Mouse (Mus musculus): ENCODE data around the gene Prrt1. TPM values are rescaled to one million over a fixed set of nuclear protein-coding genes. Genes with fewer than 3 reads are reported as not detected.

Prrt1 gene
- total and polyA plus RNA-seq, 3 experiments, result not detected

DNA sequence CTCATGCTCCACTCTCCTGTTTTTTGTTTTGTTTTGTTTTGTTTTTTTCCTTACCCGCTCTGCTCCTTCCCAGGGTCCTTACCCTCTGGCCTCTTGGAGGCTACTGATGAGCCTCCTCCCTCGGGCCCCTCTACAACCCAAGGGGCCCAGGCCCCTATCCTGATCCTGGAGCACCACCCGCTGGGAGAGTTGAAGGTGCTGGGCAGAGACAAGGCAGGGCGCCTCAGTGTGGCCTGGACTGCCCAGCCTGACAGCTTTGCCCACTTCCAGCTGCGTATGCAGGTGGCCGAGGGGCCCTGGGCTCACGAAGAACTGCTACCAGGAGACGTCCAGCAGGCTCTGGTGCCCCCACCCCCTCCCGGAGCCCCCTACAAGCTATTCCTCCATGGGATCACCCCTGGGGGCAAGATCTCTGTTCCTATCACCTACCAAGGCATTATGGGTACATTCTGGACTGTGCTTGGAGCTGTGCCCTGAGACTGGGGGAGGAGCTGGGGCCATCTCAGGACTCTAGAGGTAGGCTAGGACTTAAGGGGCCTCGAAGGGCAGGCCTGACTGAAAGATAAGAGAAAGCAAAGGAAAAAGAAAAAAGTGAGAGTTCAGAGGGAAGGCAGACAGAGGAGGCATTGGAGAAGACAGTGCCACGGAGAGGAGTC is 52.7 kb downstream of the Prrt1 start:
- no peak overlapping the region for H3K27ac ChIP-seq (ENCODE audit: insufficient read depth, low read depth)

More for the DNA sequence above, 52.7 kb downstream of the Prrt1 start:
- H3K9ac ChIP-seq (ENCODE audit: insufficient read depth, low read depth), result no peak overlapping the region
- no peak for DNase-seq (ENCODE audit: extremely low read depth)
- peak in 1 of 2 experiments; percentile 45; a peak in 2 of 4 replicates for TF ChIP-seq CTCF (conservative IDR thresholded peaks at IDR 0.05 in 1 of 2, IDR thresholded peaks at IDR 0.05 in 1 of 2; ENCODE audit: low read depth in 2 of 2, low read length in 2 of 2)
- no peak for TF ChIP-seq NELFE (IDR thresholded peaks at IDR 0.05; ENCODE audit: low read depth, low read length)
- TF ChIP-seq CHD2 (IDR thresholded peaks at IDR 0.05; ENCODE audit: low read length), result no peak
- H3K36me3 ChIP-seq (replicated peaks in 1 of 2; ENCODE audit: control insufficient read depth in 1 of 2, insufficient read depth in 1 of 2, low read length in 1 of 2), result no peaks in the 10 kb centered on the region
- peaks cover 10 to 19% of the 10 kb centered on the region in 2 experiments; a peak in 3 of 4 replicates for H3K4me1 ChIP-seq (ENCODE audit: control insufficient read depth in 1 of 2, insufficient read depth in 2 of 2)
- H3K9me3 ChIP-seq (replicated peaks; ENCODE audit: low read length), result no peaks in the 10 kb centered on the region
- H3K4me3 ChIP-seq (replicated peaks in 1 of 3; ENCODE audit: low read depth in 2 of 3, low read length in 2 of 3, poor library complexity in 1 of 3), result no peak overlapping the region
- in situ Hi-C loops (cut with MboI; ENCODE audit: low pct_ligation_motif_present, low pct_unique_long_range_greater_than_20kb, low sequenced_read_pairs) (no loop called here), dilution Hi-C loops (cut with MboI; ENCODE audit: extremely low pct_ligation_motif_present, extremely low pct_unique_long_range_greater_than_20kb, low sequenced_read_pairs) (no loop called here)
- no peak overlapping the region for H3K4me2 ChIP-seq (ENCODE audit: insufficient read depth, low read depth, poor library complexity, severe bottlenecking)
- H3K79me2 ChIP-seq (replicated peaks; ENCODE audit: control insufficient read depth, extremely low read depth, insufficient read depth, poor library complexity, severe bottlenecking), result no peaks in the 10 kb centered on the region
- peaks cover 91% of the 10 kb centered on the region for H3K27me3 ChIP-seq (replicated peaks)

Other genes with a start within 250 kb of the Prrt1 start
Only the 20 nearest of the 22 such genes appear.
- gene BC051142, start 230.7 kb upstream of the Prrt1 start, total RNA-seq (2012; rRNA removed), result not detected in 2 replicates
- gene BC051142, start 230.7 kb upstream of the Prrt1 start, total RNA-seq (2014; rRNA removed), result 0.28 TPM in 1 of 2 replicates, not detected in the other
- gene BC051142, start 230.7 kb upstream of the Prrt1 start, polyA plus RNA-seq (2012; ENCODE audit: insufficient read length, low read depth), result 0.83 and 1.0 TPM in 2 replicates
- not detected in 2 replicates for gene Btnl4, start 152.2 kb upstream of the Prrt1 start, total RNA-seq (2012; rRNA removed)
- gene Btnl4, start 152.2 kb upstream of the Prrt1 start, total RNA-seq (2014; rRNA removed), result not detected in 2 replicates
- not detected in 2 replicates for gene Btnl4, start 152.2 kb upstream of the Prrt1 start, polyA plus RNA-seq (2012; ENCODE audit: insufficient read length, low read depth)
- not detected in 2 replicates for gene Btnl6, start 112.2 kb upstream of the Prrt1 start, total RNA-seq (2012; rRNA removed)
- gene Btnl6, start 112.2 kb upstream of the Prrt1 start, total RNA-seq (2014; rRNA removed), result not detected in 2 replicates
- not detected in 2 replicates for gene Btnl6, start 112.2 kb upstream of the Prrt1 start, polyA plus RNA-seq (2012; ENCODE audit: insufficient read length, low read depth)
- 0.25 and 0.29 TPM in 2 replicates for gene Notch4, start 65.3 kb upstream of the Prrt1 start, total RNA-seq (2012; rRNA removed)
- gene Notch4, start 65.3 kb upstream of the Prrt1 start, total RNA-seq (2014; rRNA removed), result not detected in 2 replicates
- 0.55 TPM in 1 of 2 replicates, not detected in the other for gene Notch4, start 65.3 kb upstream of the Prrt1 start, polyA plus RNA-seq (2012; ENCODE audit: insufficient read length, low read depth)
- 14.9 and 18.2 TPM in 2 replicates for gene Gpsm3, start 39.7 kb upstream of the Prrt1 start, total RNA-seq (2012; rRNA removed)
- gene Gpsm3, start 39.7 kb upstream of the Prrt1 start, total RNA-seq (2014; rRNA removed), result 8.5 and 13.0 TPM in 2 replicates
- 38.7 and 52.6 TPM in 2 replicates for gene Gpsm3, start 39.7 kb upstream of the Prrt1 start, polyA plus RNA-seq (2012; ENCODE audit: insufficient read length, low read depth)
- 34.8 and 41.0 TPM in 2 replicates for gene Pbx2, start 38.3 kb upstream of the Prrt1 start, total RNA-seq (2012; rRNA removed)
- 30.0 and 31.9 TPM in 2 replicates for gene Pbx2, start 38.3 kb upstream of the Prrt1 start, total RNA-seq (2014; rRNA removed)
- 41.7 and 50.5 TPM in 2 replicates for gene Pbx2, start 38.3 kb upstream of the Prrt1 start, polyA plus RNA-seq (2012; ENCODE audit: insufficient read length, low read depth)
- 0.76 and 0.81 TPM in 2 replicates for gene Ager, start 31.7 kb upstream of the Prrt1 start, total RNA-seq (2012; rRNA removed)
- gene Ager, start 31.7 kb upstream of the Prrt1 start, total RNA-seq (2014; rRNA removed), result 0.55 and 0.92 TPM in 2 replicates
- gene Ager, start 31.7 kb upstream of the Prrt1 start, polyA plus RNA-seq (2012; ENCODE audit: insufficient read length, low read depth), result 3.5 and 4.1 TPM in 2 replicates
- gene Rnf5, start 25.8 kb upstream of the Prrt1 start, total RNA-seq (2012; rRNA removed), result 16.5 and 20.6 TPM in 2 replicates
- 6.5 and 8.4 TPM in 2 replicates for gene Rnf5, start 25.8 kb upstream of the Prrt1 start, total RNA-seq (2014; rRNA removed)
- 35.1 and 48.9 TPM in 2 replicates for gene Rnf5, start 25.8 kb upstream of the Prrt1 start, polyA plus RNA-seq (2012; ENCODE audit: insufficient read length, low read depth)
- 39.3 and 47.4 TPM in 2 replicates for gene Agpat1, start 25.3 kb upstream of the Prrt1 start, total RNA-seq (2012; rRNA removed)
- 9.9 and 11.2 TPM in 2 replicates for gene Agpat1, start 25.3 kb upstream of the Prrt1 start, total RNA-seq (2014; rRNA removed)
- gene Agpat1, start 25.3 kb upstream of the Prrt1 start, polyA plus RNA-seq (2012; ENCODE audit: insufficient read length, low read depth), result 37.7 and 44.4 TPM in 2 replicates
- gene Egfl8, start 13.6 kb upstream of the Prrt1 start, total RNA-seq (2012; rRNA removed), result 0.13 TPM in 1 of 2 replicates, not detected in the other
- not detected in 2 replicates for gene Egfl8, start 13.6 kb upstream of the Prrt1 start, total RNA-seq (2014; rRNA removed)
- not detected in 2 replicates for gene Egfl8, start 13.6 kb upstream of the Prrt1 start, polyA plus RNA-seq (2012; ENCODE audit: insufficient read length, low read depth)
- gene Ppt2, start 1.0 kb upstream of the Prrt1 start, total RNA-seq (2012; rRNA removed), result 0.76 and 1.9 TPM in 2 replicates
- gene Ppt2, start 1.0 kb upstream of the Prrt1 start, total RNA-seq (2014; rRNA removed), result 0.24 TPM in 1 of 2 replicates, not detected in the other
- 0.60 and 0.84 TPM in 2 replicates for gene Ppt2, start 1.0 kb upstream of the Prrt1 start, polyA plus RNA-seq (2012; ENCODE audit: insufficient read length, low read depth)
- 5.5 and 6.8 TPM in 2 replicates for gene Fkbpl, start 15.2 kb downstream of the Prrt1 start, total RNA-seq (2012; rRNA removed)
- gene Fkbpl, start 15.2 kb downstream of the Prrt1 start, total RNA-seq (2014; rRNA removed), result 6.8 and 8.2 TPM in 2 replicates
- gene Fkbpl, start 15.2 kb downstream of the Prrt1 start, polyA plus RNA-seq (2012; ENCODE audit: insufficient read length, low read depth), result 5.6 and 6.2 TPM in 2 replicates
- gene Atf6b, start 17.6 kb downstream of the Prrt1 start, total RNA-seq (2012; rRNA removed), result 34.3 and 34.5 TPM in 2 replicates
- gene Atf6b, start 17.6 kb downstream of the Prrt1 start, total RNA-seq (2014; rRNA removed), result 18.9 and 20.2 TPM in 2 replicates
- gene Atf6b, start 17.6 kb downstream of the Prrt1 start, polyA plus RNA-seq (2012; ENCODE audit: insufficient read length, low read depth), result 54.3 and 59.6 TPM in 2 replicates
- not detected in 2 replicates for gene Tnxb, start 41.0 kb downstream of the Prrt1 start, total RNA-seq (2012; rRNA removed)
- not detected in 2 replicates for gene Tnxb, start 41.0 kb downstream of the Prrt1 start, total RNA-seq (2014; rRNA removed)
- not detected in 2 replicates for gene Tnxb, start 41.0 kb downstream of the Prrt1 start, polyA plus RNA-seq (2012; ENCODE audit: insufficient read length, low read depth)
- gene C4b, start 114.3 kb downstream of the Prrt1 start, total RNA-seq (2012; rRNA removed), result 0.13 TPM in 1 of 2 replicates, not detected in the other
- not detected in 2 replicates for gene C4b, start 114.3 kb downstream of the Prrt1 start, total RNA-seq (2014; rRNA removed)
- gene C4b, start 114.3 kb downstream of the Prrt1 start, polyA plus RNA-seq (2012; ENCODE audit: insufficient read length, low read depth), result not detected in 2 replicates
- gene Cyp21a1, start 175.0 kb downstream of the Prrt1 start, total RNA-seq (2012; rRNA removed), result not detected in 2 replicates
- not detected in 2 replicates for gene Cyp21a1, start 175.0 kb downstream of the Prrt1 start, total RNA-seq (2014; rRNA removed)
- not detected in 2 replicates for gene Cyp21a1, start 175.0 kb downstream of the Prrt1 start, polyA plus RNA-seq (2012; ENCODE audit: insufficient read length, low read depth)
- gene Stk19, start 207.4 kb downstream of the Prrt1 start, total RNA-seq (2012; rRNA removed), result 27.7 and 32.9 TPM in 2 replicates
- gene Stk19, start 207.4 kb downstream of the Prrt1 start, total RNA-seq (2014; rRNA removed), result 21.2 and 22.6 TPM in 2 replicates
- gene Stk19, start 207.4 kb downstream of the Prrt1 start, polyA plus RNA-seq (2012; ENCODE audit: insufficient read length, low read depth), result 37.1 and 41.3 TPM in 2 replicates
- gene Dxo, start 207.5 kb downstream of the Prrt1 start, total RNA-seq (2012; rRNA removed), result 16.3 and 17.2 TPM in 2 replicates
- 6.3 and 10.0 TPM in 2 replicates for gene Dxo, start 207.5 kb downstream of the Prrt1 start, total RNA-seq (2014; rRNA removed)
- gene Dxo, start 207.5 kb downstream of the Prrt1 start, polyA plus RNA-seq (2012; ENCODE audit: insufficient read length, low read depth), result 26.9 and 31.6 TPM in 2 replicates
- gene Skiv2l, start 220.7 kb downstream of the Prrt1 start, total RNA-seq (2012; rRNA removed), result 50.5 and 52.9 TPM in 2 replicates
- 22.0 and 26.1 TPM in 2 replicates for gene Skiv2l, start 220.7 kb downstream of the Prrt1 start, total RNA-seq (2014; rRNA removed)
- gene Skiv2l, start 220.7 kb downstream of the Prrt1 start, polyA plus RNA-seq (2012; ENCODE audit: insufficient read length, low read depth), result 35.2 and 44.1 TPM in 2 replicates
- gene Nelfe, start 220.9 kb downstream of the Prrt1 start, total RNA-seq (2012; rRNA removed), result 55.6 and 60.0 TPM in 2 replicates
- gene Nelfe, start 220.9 kb downstream of the Prrt1 start, total RNA-seq (2014; rRNA removed), result 38.7 and 39.6 TPM in 2 replicates
- 159 and 177 TPM in 2 replicates for gene Nelfe, start 220.9 kb downstream of the Prrt1 start, polyA plus RNA-seq (2012; ENCODE audit: insufficient read length, low read depth)